Mouse (Mus musculus): ENCODE measurements around the gene Atf5.

Gene Atf5

GRCm38 (mm10) chr7:44820525-44820924, 4.1 kb upstream of the Atf5 start:
- in situ Hi-C loops (cut with MboI): no loop called here

GRCm38 (mm10) chr7:44819863-44820262, 3.4 kb upstream of the Atf5 start:
- in situ Hi-C loops (cut with MboI): loop anchor here (10.0 kb wide), 1 partner anchor 75 kb away; the partner anchor contains the start of gene Vrk3

GRCm38 (mm10) chr7:44819391-44819790, 2.9 kb upstream of the Atf5 start:
- in situ Hi-C loops (cut with MboI): loop anchor here (10.0 kb wide), 1 partner anchor 75 kb away; the partner anchor contains the start of gene Vrk3

GRCm38 (mm10) chr7:44818751-44819235, 2.3 kb upstream of the Atf5 start:
- in situ Hi-C loops (cut with MboI): loop anchor here (10.0 kb wide), 1 partner anchor 74 kb away; the partner anchor contains the start of gene Vrk3

- in situ Hi-C loops (cut with MboI): loop anchor here (10.0 kb wide), 1 partner anchor 73 kb away; the partner anchor contains the start of gene Vrk3
These were observed 1.7 kb upstream of the Atf5 start for GRCm38 (mm10) chr7:44818164-44818563.

GRCm38 (mm10) chr7:44817441-44817840, 983 bp upstream of the Atf5 start:
- in situ Hi-C loops (cut with MboI): loop anchor here (10.0 kb wide), 1 partner anchor 73 kb away; the partner anchor contains the start of gene Vrk3

- in situ Hi-C loops (cut with MboI): loop anchor here (10.0 kb wide), 1 partner anchor 71 kb away; the partner anchor contains the start of gene Vrk3
These were observed 563 bp downstream of the Atf5 start, which contains the start of the genes Nup62 and Il4i1 for GRCm38 (mm10) chr7:44815721-44816469. Nup62 (plus strand) TSS chr7:44816088. Il4i1 (plus strand) TSS chr7:44816387.

GRCm38 (mm10) chr7:44814952-44815553, 1.4 kb downstream of the Atf5 start:
- in situ Hi-C loops (cut with MboI): loop anchor here (10.0 kb wide), 1 partner anchor 70 kb away; the partner anchor contains the start of gene Vrk3

- in situ Hi-C loops (cut with MboI): loop anchor here (10.0 kb wide), 1 partner anchor 70 kb away; the partner anchor contains the start of gene Vrk3
These were observed 2.0 kb downstream of the Atf5 start for GRCm38 (mm10) chr7:44814423-44814822.

GRCm38 (mm10) chr7:44813985-44814384, 2.5 kb downstream of the Atf5 start:
- in situ Hi-C loops (cut with MboI): loop anchor here (10.0 kb wide), 1 partner anchor 69 kb away; the partner anchor contains the start of gene Vrk3

GRCm38 (mm10) chr7:44812651-44813325, 3.7 kb downstream of the Atf5 start:
- in situ Hi-C loops (cut with MboI): loop anchor here (10.0 kb wide), 1 partner anchor 68 kb away; the partner anchor contains the start of gene Vrk3

GRCm38 (mm10) chr7:44810819-44811557, 5.5 kb downstream of the Atf5 start:
- in situ Hi-C loops (cut with MboI): loop anchor here (10.0 kb wide), 1 partner anchor 66 kb away; the partner anchor contains the start of gene Vrk3

GRCm38 (mm10) chr7:44810365-44810764, 6.1 kb downstream of the Atf5 start:
- in situ Hi-C loops (cut with MboI): loop anchor here (10.0 kb wide), 1 partner anchor 66 kb away; the partner anchor contains the start of gene Vrk3

- in situ Hi-C loops (cut with MboI): no loop called here
These were observed 7.0 kb downstream of the Atf5 start for GRCm38 (mm10) chr7:44809466-44809865.

GRCm38 (mm10) chr7:44808927-44809326, 7.5 kb downstream of the Atf5 start:
- in situ Hi-C loops (cut with MboI): no loop called here

GRCm38 (mm10) chr7:44792781-44793180, 23.7 kb downstream of the Atf5 start:
- in situ Hi-C loops (cut with MboI): no loop called here

- in situ Hi-C loops (cut with MboI): no loop called here
These were observed 26.4 kb downstream of the Atf5 start for GRCm38 (mm10) chr7:44790066-44790465.

GRCm38 (mm10) chr7:44789531-44789930, 26.9 kb downstream of the Atf5 start:
- in situ Hi-C loops (cut with MboI): no loop called here

GRCm38 (mm10) chr7:44780101-44780500, 36.4 kb downstream of the Atf5 start:
- in situ Hi-C loops (cut with MboI): no loop called here

- in situ Hi-C loops (cut with MboI): no loop called here
These were observed 39.5 kb downstream of the Atf5 start for GRCm38 (mm10) chr7:44776849-44777498.

Measured in mature B cell (primary cell).